8 mouse cellular contexts compared by ENCODE assay signal in the genomic region with DNA sequence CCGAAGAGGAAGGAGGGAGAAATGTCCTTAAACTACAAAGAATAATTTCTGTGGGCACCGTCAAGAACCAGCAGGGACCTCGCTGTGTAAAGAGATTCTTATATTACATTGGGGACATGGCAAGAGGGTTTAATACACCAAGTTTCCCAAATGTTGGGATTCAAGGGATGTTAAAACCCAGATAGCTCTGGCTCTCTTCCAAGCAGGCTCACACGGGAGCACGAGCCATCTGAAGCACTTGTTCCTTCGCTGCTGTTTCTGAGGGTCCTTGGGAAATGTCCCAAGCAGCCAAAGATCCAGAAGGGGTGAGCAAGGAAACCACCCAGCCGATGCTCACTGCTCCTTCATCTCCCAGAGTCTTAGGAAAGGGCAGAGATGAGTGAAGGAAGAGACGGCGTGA.
A peak's percentile ranks its signal among the peaks of the same experiment; 100 is the strongest.
DNase-seq lines count a peak whose midpoint lies in the region; ATAC-seq and TF ChIP-seq lines count a peak whose summit lies in the region.
"Had no signal": no experiment of that assay in that cellular context is flagged by ENCODE, and none has a peak within 500 bp of the region (broad histone marks: within the 10 kb centered on the region; RNA-seq: fewer than 3 reads in every experiment).

No protein-coding gene starts in this region.

- H3K36me3 ChIP-seq in hindbrain, embryonic 15.5 days: no peaks in the 10 kb centered on the region
- no peaks in the 10 kb centered on the region for H3K36me3 ChIP-seq in hindbrain, embryonic 14.5 days (replicated peaks; ENCODE audit: control insufficient read depth, insufficient read depth)
- H3K36me3 ChIP-seq in lung, embryonic 16.5 days (ENCODE audit: control insufficient read depth, insufficient read depth, low read length): no peaks in the 10 kb centered on the region
- no peaks in the 10 kb centered on the region for H3K36me3 ChIP-seq in forebrain, embryonic 15.5 days
- H3K36me3 ChIP-seq: limb, embryonic 12.5 days had no signal

- TF ChIP-seq POLR2A in olfactory bulb, adult 2 months (IDR thresholded peaks at IDR 0.05; ENCODE audit: insufficient read depth, low read depth, low read length): no peak

- no peak for TF ChIP-seq CTCF in olfactory bulb, adult 2 months (IDR thresholded peaks at IDR 0.05; ENCODE audit: insufficient read depth, low read depth, low read length)

- no peak overlapping the region for H3K9ac ChIP-seq in hindbrain, embryonic 15.5 days
- H3K9ac ChIP-seq in hindbrain, embryonic 14.5 days: no peak overlapping the region
- no peak overlapping the region for H3K9ac ChIP-seq in lung, embryonic 16.5 days (ENCODE audit: low read length)
- H3K9ac ChIP-seq in forebrain, embryonic 15.5 days (replicated peaks): no peak overlapping the region
- H3K9ac ChIP-seq: limb, embryonic 12.5 days had no signal

- H3K4me2 ChIP-seq in hindbrain, embryonic 15.5 days: 0 out of 2 replicates have a peak overlapping the region, but pooled peaks have one; percentile 1
- H3K4me2 ChIP-seq in hindbrain, embryonic 14.5 days (replicated peaks): no peak overlapping the region
- 0 out of 2 replicates have a peak overlapping the region, but pooled peaks have one; percentile 30 for H3K4me2 ChIP-seq in lung, embryonic 16.5 days (ENCODE audit: low read depth, low read length)
- peak overlapping the region; percentile 23; the same call in 1 of the 2 replicates for H3K4me2 ChIP-seq in forebrain, embryonic 15.5 days (replicated peaks)
- H3K4me2 ChIP-seq: limb, embryonic 12.5 days had no signal

- no peak overlapping the region for H3K27ac ChIP-seq in hindbrain, embryonic 15.5 days (replicated peaks)
- H3K27ac ChIP-seq in hindbrain, embryonic 14.5 days: no peak overlapping the region
- H3K27ac ChIP-seq in lung, embryonic 16.5 days (ENCODE audit: low read length): peak overlapping the region; percentile 88
- H3K27ac ChIP-seq in forebrain, embryonic 15.5 days (replicated peaks): 0 out of 2 replicates have a peak overlapping the region, but pooled peaks have one; percentile 0
- peak overlapping the region; percentile 48 for H3K27ac ChIP-seq in olfactory bulb, adult 2 months (ENCODE audit: insufficient read depth, low read depth, low read length)
- H3K27ac ChIP-seq: limb, embryonic 12.5 days had no signal

- H3K4me1 ChIP-seq in hindbrain, embryonic 15.5 days (replicated peaks): peaks cover 13% of the 10 kb centered on the region
- H3K4me1 ChIP-seq in hindbrain, embryonic 14.5 days (replicated peaks; ENCODE audit: control insufficient read depth, insufficient read depth, low read length): peaks cover 18% of the 10 kb centered on the region
- H3K4me1 ChIP-seq in lung, embryonic 16.5 days (replicated peaks; ENCODE audit: control insufficient read depth, insufficient read depth, low read length): peaks cover 17% of the 10 kb centered on the region
- peaks cover 15% of the 10 kb centered on the region for H3K4me1 ChIP-seq in forebrain, embryonic 15.5 days
- peaks cover 10% of the 10 kb centered on the region for H3K4me1 ChIP-seq in olfactory bulb, adult 2 months (ENCODE audit: control insufficient read depth, insufficient read depth, low read length)

- 62% methylated on average over 9 of the region's 9 CpGs for WGBS in hindbrain, embryonic 15.5 days
- 68% methylated on average over 9 of the region's 9 CpGs for WGBS in hindbrain, embryonic 14.5 days
- WGBS in lung, embryonic 16.5 days: 54% methylated on average over 9 of the region's 9 CpGs
- WGBS in forebrain, embryonic 15.5 days: 50% methylated on average over 9 of the region's 9 CpGs
- WGBS in olfactory bulb, adult 2 months: 46% methylated on average over 9 of the region's 9 CpGs

- no peak for ATAC-seq in hindbrain, embryonic 15.5 days (ENCODE audit: low FRiP score, low read depth)
- ATAC-seq in hindbrain, embryonic 14.5 days (ENCODE audit: low FRiP score): no peak
- no peak for ATAC-seq in lung, embryonic 16.5 days (ENCODE audit: low read depth)
- no peak for ATAC-seq in forebrain, embryonic 15.5 days (replicated peaks)

- H3K4me3 ChIP-seq in hindbrain, embryonic 15.5 days: no peak overlapping the region
- H3K4me3 ChIP-seq in hindbrain, embryonic 14.5 days (replicated peaks; ENCODE audit: low read length): no peak overlapping the region
- H3K4me3 ChIP-seq in lung, embryonic 16.5 days (ENCODE audit: low read length): no peak overlapping the region
- no peak overlapping the region for H3K4me3 ChIP-seq in forebrain, embryonic 15.5 days
- H3K4me3 ChIP-seq in olfactory bulb, adult 2 months (ENCODE audit: insufficient read depth, low read depth, low read length): no peak overlapping the region
- H3K4me3 ChIP-seq: limb, embryonic 12.5 days had no signal

- DNase-seq in hindbrain, embryonic 14.5 days (ENCODE audit: low spot score): no peak
- DNase-seq in lung, postnatal 36 days: no peak
- DNase-seq in thymus, postnatal 25 days: no peak

- no peaks in the 10 kb centered on the region for H3K27me3 ChIP-seq in hindbrain, embryonic 15.5 days
- no peaks in the 10 kb centered on the region for H3K27me3 ChIP-seq in hindbrain, embryonic 14.5 days (ENCODE audit: control insufficient read depth, insufficient read depth, low read length)
- H3K27me3 ChIP-seq in lung, embryonic 16.5 days (ENCODE audit: control insufficient read depth, insufficient read depth, low read depth, low read length): no peaks in the 10 kb centered on the region
- H3K27me3 ChIP-seq in forebrain, embryonic 15.5 days: no peaks in the 10 kb centered on the region
- H3K27me3 ChIP-seq: limb, embryonic 12.5 days had no signal

- no peaks in the 10 kb centered on the region for H3K9me3 ChIP-seq in hindbrain, embryonic 15.5 days
- H3K9me3 ChIP-seq in hindbrain, embryonic 14.5 days (ENCODE audit: control insufficient read depth, low read length): no peaks in the 10 kb centered on the region
- no peaks in the 10 kb centered on the region for H3K9me3 ChIP-seq in lung, embryonic 16.5 days (ENCODE audit: control insufficient read depth, low read length)
- no peaks in the 10 kb centered on the region for H3K9me3 ChIP-seq in forebrain, embryonic 15.5 days
- H3K9me3 ChIP-seq: limb, embryonic 12.5 days had no signal

Comparison
In these comparisons a context has a peak if more than half of its experiments do, and no peak if none do; other contexts are left out.
1. H3K27ac ChIP-seq: peak in lung, embryonic 16.5 days (single experiment), forebrain, embryonic 15.5 days (single experiment) and olfactory bulb, adult 2 months (single experiment); none in hindbrain, embryonic 15.5 days (single experiment) and hindbrain, embryonic 14.5 days (single experiment).